Mouse (Mus musculus) forebrain, embryonic 14.5 days (tissue): ENCODE measurements around the gene Arhgef7. TPM values are rescaled to one million over a fixed set of nuclear protein-coding genes. Genes with fewer than 3 reads are reported as not detected.

Source experiments
- ATAC-seq: fragments of 200-750 bp; cut with Nextera tagmentation; 2 replicates; pipeline ENCODE4 v1.8.0; 2017; ENCODE audit warnings: mild to moderate bottlenecking, moderate library complexity
- DNase-seq: peaks from one replicate; pipeline ENCODE4 v3.0.0-alpha.2; 2015; ENCODE audit warnings: low spot score
- H3K27ac ChIP-seq: fragments of 300-500 bp; sonication (generic); 2 replicates; pipeline ENCODE4 v1.5.1; 2014; ENCODE audit warnings: low read depth, mild to moderate bottlenecking, control low read depth, low read length, moderate library complexity
- H3K27me3 ChIP-seq: fragments of 300-500 bp; sonication (generic); replicated peaks from 2 replicates; pipeline ENCODE4 v1.6.1; 2014; ENCODE audit warnings: low read length, control low read depth, mixed read lengths; ENCODE audit not compliant: control insufficient read depth, insufficient read depth
- H3K36me3 ChIP-seq: fragments of 300-500 bp; sonication (generic); 2 replicates; pipeline ENCODE4 v1.6.1; 2014; ENCODE audit warnings: low read length, control low read depth; ENCODE audit not compliant: control insufficient read depth, insufficient read depth
- H3K4me1 ChIP-seq: fragments of 300-500 bp; sonication (generic); 2 replicates; pipeline ENCODE4 v1.6.1; 2014; ENCODE audit warnings: antibody characterized with exemption, low read length, control low read depth; ENCODE audit not compliant: control insufficient read depth, insufficient read depth
- H3K4me2 ChIP-seq: fragments of 300-500 bp; sonication (generic); 2 replicates; pipeline ENCODE4 v1.6.1; 2014; ENCODE audit warnings: mild to moderate bottlenecking, control low read depth, low read length
- H3K4me3 ChIP-seq: fragments of 300-500 bp; sonication (generic); 2 replicates; pipeline ENCODE4 v1.5.1; 2014; ENCODE audit warnings: low read depth, low read length, control low read depth
- H3K9ac ChIP-seq: fragments of 300-500 bp; sonication (generic); 2 replicates; pipeline ENCODE4 v1.6.1; 2014; ENCODE audit warnings: mild to moderate bottlenecking, low read length, control low read depth, moderate library complexity
- H3K9me3 ChIP-seq: fragments of 300-500 bp; sonication (generic); replicated peaks from 2 replicates; pipeline ENCODE4 v1.6.1; 2016; ENCODE audit warnings: low read length, control low read depth, mixed read lengths; ENCODE audit not compliant: control insufficient read depth
- WGBS: fragments of 180-500 bp; shearing (Covaris S2); extraction: QIAGEN DNeasy Blood & Tissue Kit; methylation state at CpG from one replicate; pipeline ENCODE4 v1.1.7; 2014; 5-methylcytosine and 5-hydroxymethylcytosine counted together
- polyA plus RNA-seq: library from polyadenylated mRNA; unstranded; fragments of >200 nt; fragmentation: Nextera tagmentation; extraction: Ambion mirVana; gene quantifications from 2 replicates; pipeline ENCODE4 v1.2.1, GENCODE M21; 2014

Gene Arhgef7
- polyA plus RNA-seq, 1 experiment from 2014 or later: 62.2 TPM

DNA sequence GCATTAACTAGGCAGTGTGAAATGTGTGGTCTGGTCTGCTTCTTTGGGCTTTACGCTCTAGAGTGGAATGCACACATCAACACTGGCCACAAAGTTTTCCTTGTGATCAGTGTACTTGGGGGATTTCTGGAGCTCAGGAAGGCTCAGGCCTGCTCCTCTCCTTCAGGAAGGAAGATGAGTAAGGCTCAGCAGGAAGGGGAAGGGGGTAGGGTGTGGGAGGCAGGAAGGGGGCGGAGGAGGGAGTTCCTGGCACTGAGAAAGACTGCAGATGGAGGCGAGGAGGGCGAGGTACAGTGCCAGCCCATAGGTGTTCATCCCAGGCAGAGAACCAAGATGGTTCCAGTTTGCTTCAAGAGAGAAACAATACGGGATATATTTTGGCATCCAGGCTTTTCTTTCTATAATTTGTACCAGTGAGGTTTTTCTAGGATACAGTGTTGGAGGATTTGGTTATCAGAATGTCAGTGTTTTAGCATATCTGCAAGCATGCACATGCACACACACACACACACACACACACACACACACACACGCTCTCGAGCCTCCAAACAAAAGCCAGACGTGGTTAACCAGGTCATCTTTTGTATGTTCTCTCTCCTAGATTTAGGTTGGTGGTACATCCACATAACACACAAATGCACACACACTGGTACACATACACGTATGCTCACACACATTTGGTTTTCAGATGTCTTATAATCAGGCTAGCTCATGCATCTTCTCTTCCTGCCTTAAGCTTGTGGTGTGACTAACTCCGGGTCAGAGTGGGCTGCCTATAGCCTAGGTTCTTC is 52.5 kb downstream of the Arhgef7 start:
- ATAC-seq: peak; percentile 50; the same call in 1 of the 2 replicates
- Histone ChIP-seq H3K36me3 (peaks cover 27% of the 10 kb centered on the region), H3K27me3 (no peaks in the 10 kb centered on the region), H3K9ac (no peak overlapping the region), H3K4me1 (no peaks in the 10 kb centered on the region; the same call in none of the 2 replicates), H3K9me3 (no peaks in the 10 kb centered on the region), H3K4me3 (no peak overlapping the region), H3K27ac (peak overlapping the region; percentile 24; the same call in 1 of the 2 replicates), H3K4me2 (no peak overlapping the region)
- 74% methylated on average over 10 of the region's 10 CpGs for WGBS
- DNase-seq: no peak

- H3K4me1 ChIP-seq: no peaks in the 10 kb centered on the region; the same call in 1 of the 2 replicates
- H3K4me2 ChIP-seq: no peak overlapping the region
- no peaks in the 10 kb centered on the region for H3K9me3 ChIP-seq
- no peak for ATAC-seq
- no peaks in the 10 kb centered on the region for H3K27me3 ChIP-seq
- no peak overlapping the region for H3K4me3 ChIP-seq
- DNase-seq: no peak
- 88% methylated on average over 4 of the region's 4 CpGs for WGBS
- peaks cover 32% of the 10 kb centered on the region for H3K36me3 ChIP-seq
- no peak overlapping the region for H3K9ac ChIP-seq
- H3K27ac ChIP-seq: peak overlapping the region; percentile 24; the same call in 1 of the 2 replicates
Observed at GRCm38 (mm10) chr8:11780641-11781040, 53.1 kb downstream of the Arhgef7 start.

DNA sequence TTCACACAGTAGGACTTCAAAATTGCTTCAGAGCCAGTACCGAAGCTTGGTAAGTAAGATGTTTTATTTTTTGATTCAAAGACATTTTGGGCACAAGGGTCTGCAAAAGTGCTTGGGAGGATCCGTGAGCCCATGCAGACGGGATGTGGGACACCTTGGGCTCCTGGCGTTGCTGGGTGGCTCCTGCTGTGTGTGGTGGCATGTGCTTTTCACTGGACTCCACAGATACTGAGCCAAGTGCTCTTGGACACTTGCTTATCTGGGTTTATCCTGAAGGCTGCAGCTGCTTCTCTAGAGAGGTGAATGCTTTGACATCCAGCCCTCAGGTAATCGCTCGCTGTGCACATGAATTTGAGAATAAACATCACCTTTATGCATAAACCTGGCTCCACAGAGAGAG is 55.1 kb downstream of the Arhgef7 start:
- Histone ChIP-seq H3K36me3 (peaks cover 50% of the 10 kb centered on the region), H3K4me1 (no peaks in the 10 kb centered on the region; the same call in 1 of the 2 replicates), H3K4me2 (no peak overlapping the region), H3K9me3 (no peaks in the 10 kb centered on the region), H3K4me3 (no peak overlapping the region), H3K9ac (no peak overlapping the region), H3K27me3 (no peaks in the 10 kb centered on the region), H3K27ac (no peak overlapping the region)
- WGBS: 90% methylated on average over 6 of the region's 6 CpGs
- no peak for ATAC-seq
- no peak for DNase-seq

GRCm38 (mm10) chr8:11783861-11784594 is 56.5 kb downstream of the Arhgef7 start:
- peaks cover 50% of the 10 kb centered on the region for H3K36me3 ChIP-seq

GRCm38 (mm10) chr8:11785121-11785520 is 57.6 kb downstream of the Arhgef7 start:
- no peak for ATAC-seq
- H3K36me3 ChIP-seq: peaks cover 50% of the 10 kb centered on the region
- WGBS: 51% methylated on average over 4 of the region's 4 CpGs

More at GRCm38 (mm10) chr8:11783861-11784594, 56.5 kb downstream of the Arhgef7 start:
- DNase-seq: no peak
- H3K9ac ChIP-seq: no peak overlapping the region
- ATAC-seq: no peak
- H3K4me3 ChIP-seq: no peak overlapping the region
- 94% methylated on average over 7 of the region's 7 CpGs for WGBS
- H3K27me3 ChIP-seq: no peaks in the 10 kb centered on the region
- no peak overlapping the region for H3K4me2 ChIP-seq
- no peak overlapping the region for H3K27ac ChIP-seq
- no peaks in the 10 kb centered on the region; the same call in 1 of the 2 replicates for H3K4me1 ChIP-seq
- H3K9me3 ChIP-seq: no peaks in the 10 kb centered on the region

DNA sequence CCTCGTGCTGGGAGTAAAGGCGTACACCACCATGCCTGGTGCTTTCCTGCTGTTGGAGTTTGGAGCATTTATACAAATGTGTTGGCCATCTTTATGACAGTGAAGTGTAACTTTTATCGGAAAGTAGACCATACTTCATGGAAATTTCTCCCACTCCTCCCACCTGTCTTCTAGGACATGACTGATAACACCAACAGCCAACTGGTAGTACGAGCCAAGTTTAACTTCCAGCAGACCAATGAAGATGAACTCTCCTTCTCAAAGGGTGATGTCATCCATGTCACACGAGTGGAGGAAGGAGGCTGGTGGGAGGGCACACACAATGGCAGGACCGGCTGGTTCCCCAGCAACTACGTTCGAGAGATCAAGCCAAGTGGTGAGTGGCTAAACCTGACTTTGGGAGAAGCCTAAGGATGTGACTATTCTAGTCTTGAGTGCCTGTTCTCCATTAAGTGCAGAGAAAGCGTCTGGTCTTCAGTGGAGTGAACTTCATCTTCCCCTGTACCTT is 58.1 kb downstream of the Arhgef7 start:
- Histone ChIP-seq H3K4me3 (no peak overlapping the region), H3K4me1 (no peaks in the 10 kb centered on the region), H3K9me3 (no peaks in the 10 kb centered on the region), H3K27me3 (no peaks in the 10 kb centered on the region), H3K4me2 (no peak overlapping the region), H3K36me3 (peaks cover 50% of the 10 kb centered on the region), H3K9ac (no peak overlapping the region), H3K27ac (no peak overlapping the region)
- no peak for ATAC-seq
- DNase-seq: no peak
- 84% methylated on average over 9 of the region's 9 CpGs for WGBS

More at GRCm38 (mm10) chr8:11785121-11785520, 57.6 kb downstream of the Arhgef7 start:
- Histone ChIP-seq H3K27me3 (no peaks in the 10 kb centered on the region), H3K27ac (no peak overlapping the region), H3K9ac (no peak overlapping the region), H3K4me2 (no peak overlapping the region), H3K9me3 (no peaks in the 10 kb centered on the region), H3K4me1 (no peaks in the 10 kb centered on the region), H3K4me3 (no peak overlapping the region)
- peak; percentile 19 for DNase-seq

GRCm38 (mm10) chr8:11788252-11788651 is 60.7 kb downstream of the Arhgef7 start:
- H3K4me2 ChIP-seq: no peak overlapping the region
- peak; percentile 36 for DNase-seq
- no peak overlapping the region for H3K9ac ChIP-seq
- H3K4me3 ChIP-seq: no peak overlapping the region
- H3K36me3 ChIP-seq: peaks cover 54% of the 10 kb centered on the region
- no peak overlapping the region for H3K27ac ChIP-seq
- no peaks in the 10 kb centered on the region for H3K9me3 ChIP-seq
- no peaks in the 10 kb centered on the region for H3K4me1 ChIP-seq
- no peaks in the 10 kb centered on the region for H3K27me3 ChIP-seq
- WGBS: 67% methylated on average over 8 of the region's 8 CpGs
- ATAC-seq: no peak

DNA sequence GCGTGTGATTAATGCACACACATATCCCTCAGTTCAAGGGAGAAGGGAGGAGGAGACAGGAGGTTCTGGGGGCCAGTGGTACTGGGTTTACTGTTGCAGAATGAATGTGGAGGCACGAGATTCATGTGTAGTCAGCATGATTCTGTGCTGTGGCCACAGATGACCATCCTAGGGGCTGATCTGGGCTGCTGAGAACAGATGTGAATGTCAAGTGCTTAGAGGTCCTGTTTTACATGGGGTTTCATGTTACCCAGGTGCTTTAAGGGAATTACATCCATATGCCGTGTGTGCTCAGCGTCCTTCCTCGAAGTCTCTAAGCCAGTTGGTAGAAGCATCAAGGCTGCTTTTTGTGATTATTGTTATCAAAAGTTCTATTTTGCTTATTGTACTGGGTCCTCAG is 61.6 kb downstream of the Arhgef7 start:
- 94% methylated on average over 5 of the region's 5 CpGs for WGBS

More for the DNA sequence above, 61.6 kb downstream of the Arhgef7 start:
- no peak overlapping the region for H3K27ac ChIP-seq
- H3K4me1 ChIP-seq: no peaks in the 10 kb centered on the region
- H3K36me3 ChIP-seq: peaks cover 47% of the 10 kb centered on the region
- no peaks in the 10 kb centered on the region for H3K27me3 ChIP-seq
- ATAC-seq (no peak), DNase-seq (no peak)
- H3K9ac ChIP-seq: no peak overlapping the region
- H3K4me3 ChIP-seq: no peak overlapping the region
- H3K4me2 ChIP-seq: no peak overlapping the region
- H3K9me3 ChIP-seq: no peaks in the 10 kb centered on the region
